11 mouse cellular contexts compared by ENCODE assay signal in the genomic region with DNA sequence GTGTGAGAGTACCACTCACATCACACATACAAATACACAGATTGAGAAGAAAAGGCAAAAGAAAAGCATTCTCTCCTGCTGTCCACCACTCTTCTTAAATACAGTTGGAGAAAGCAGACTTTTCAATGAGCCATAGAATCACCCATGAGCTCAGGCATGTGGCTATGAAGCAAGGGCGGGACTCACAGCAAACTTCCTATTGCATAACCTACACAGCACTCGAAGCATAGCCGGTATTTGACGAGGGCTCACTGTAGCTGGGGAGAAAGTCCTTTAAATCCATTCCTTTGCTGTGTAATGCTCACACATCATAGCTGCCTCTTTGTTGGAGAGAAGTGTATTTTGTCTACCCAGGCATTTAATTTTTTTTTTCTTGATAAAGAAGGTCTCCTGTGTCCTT. TPM values are rescaled to one million over a fixed set of nuclear protein-coding genes. Genes with fewer than 3 reads are reported as not detected.
DNase-seq lines count a peak whose midpoint lies in the region; ATAC-seq and TF ChIP-seq lines count a peak whose summit lies in the region.
"Had no signal": no experiment of that assay in that cellular context is flagged by ENCODE, and none has a peak within 500 bp of the region (broad histone marks: within the 10 kb centered on the region; RNA-seq: fewer than 3 reads in every experiment).

No protein-coding gene starts in this region.

- no peak for TF ChIP-seq POLR2A in bone marrow macrophage, adult 2 months (IDR thresholded peaks at IDR 0.05; ENCODE audit: borderline replicate concordance, low read depth, low read length)

- H3K9ac ChIP-seq in liver, embryonic 15.5 days, result no peak overlapping the region

- H3K4me3 ChIP-seq in layer of hippocampus, adult 2 months, result no peak overlapping the region
- H3K4me3 ChIP-seq in bone marrow macrophage, adult 2 months (ENCODE audit: insufficient read depth, low read length), result peak overlapping the region; percentile 30; the same call in 1 of the 2 replicates
- H3K4me3 ChIP-seq in liver, embryonic 15.5 days (replicated peaks), result no peak overlapping the region

- WGBS in liver, embryonic 15.5 days (ENCODE audit: insufficient replicate concordance), result 6% methylated on average over 4 of the region's 4 CpGs

- H3K27me3 ChIP-seq in liver, embryonic 15.5 days, result no peaks in the 10 kb centered on the region

- H3K36me3 ChIP-seq in liver, embryonic 15.5 days (replicated peaks), result no peaks in the 10 kb centered on the region

- DNase-seq in layer of hippocampus, adult 2 months (ENCODE audit: low spot score in 2 of 2), result no peak
- DNase-seq in layer of hippocampus, adult 9-10 months (ENCODE audit: low spot score), result no peak
- DNase-seq in kidney, adult 18-20 months, result no peak
- no peak for DNase-seq in layer of hippocampus, postnatal 14 days (ENCODE audit: low spot score in 2 of 2)
- no peak for DNase-seq in testis, postnatal 10 days (ENCODE audit: low spot score)
- DNase-seq: cerebellum, adult 8-10 months; kidney, adult 11 months had no signal

- peak overlapping the region; percentile 82; the same call in 1 of the 2 replicates for H3K27ac ChIP-seq in layer of hippocampus, adult 2 months
- peak overlapping the region; percentile 97 for H3K27ac ChIP-seq in bone marrow macrophage, adult 2 months (ENCODE audit: insufficient read depth, low read depth, low read length)
- H3K27ac ChIP-seq in liver, embryonic 15.5 days (replicated peaks), result no peak overlapping the region; the same call in 1 of the 2 replicates

- H3K4me1 ChIP-seq in bone marrow macrophage, adult 2 months (ENCODE audit: control insufficient read depth, insufficient read depth, low read length), result peaks cover 60% of the 10 kb centered on the region
- H3K4me1 ChIP-seq in liver, embryonic 15.5 days (replicated peaks), result peaks cover 46% of the 10 kb centered on the region

- H3K9me3 ChIP-seq in liver, embryonic 15.5 days (replicated peaks), result no peaks in the 10 kb centered on the region

- no peak for TF ChIP-seq CTCF in layer of hippocampus, adult 2 months (conservative IDR thresholded peaks at IDR 0.05)
- TF ChIP-seq CTCF in bone marrow macrophage, adult 2 months (IDR thresholded peaks at IDR 0.05; ENCODE audit: low read depth, low read length), result no peak

- ATAC-seq in liver, embryonic 15.5 days (ENCODE audit: insufficient read depth), result peak; percentile 26; the same call in 1 of the 2 replicates
- ATAC-seq in neutrophil, adult 5-6 weeks (ENCODE audit: extremely low read depth, insufficient number of reproducible peaks, low FRiP score, poor library complexity, severe bottlenecking), result peak; percentile 52; the same call in 1 of the 2 replicates
- ATAC-seq: midbrain, embryonic 16.5 days had no signal

- H3K4me2 ChIP-seq in liver, embryonic 15.5 days, result peak overlapping the region; percentile 16; the same call in 1 of the 2 replicates

RNA-seq across cellular contexts. Expression of gene Rock2, which starts 19.4 kb away (rescaled TPM):
- total RNA-seq in layer of hippocampus, adult 2 months (2021), result 100 to 1,000 TPM; 131 to 133 TPM
- 46.8 and 47.9 TPM in 2 replicates for polyA plus RNA-seq in bone marrow macrophage, adult 2 months (2012; ENCODE audit: insufficient read depth, insufficient read length, missing spikeins)
- polyA plus RNA-seq in liver, embryonic 15.5 days (2015; fragmentation: Nextera tagmentation; extraction: Ambion mirVana), result 5.6 and 6.3 TPM in 2 replicates
- total RNA-seq in neutrophil, adult 5-6 weeks (2017), result 106 and 123 TPM in 2 replicates
- total RNA-seq in layer of hippocampus, postnatal 14 days (2021), result 100 to 1,000 TPM in 1 of 2 experiments, 10 to 100 TPM in 1; 99.1 to 100 TPM
